Mouse (Mus musculus) adrenal gland (tissue): ENCODE results near the gene Trarg1.

ENCODE experiments used
- intact Hi-C: fragments of 180-260 bp; cut with DNase I; formaldehyde crosslinking; loops from one replicate; pipeline ENCODE4 v1.15.1; 2025
- long read RNA-seq, 2 experiments: library from polyadenylated mRNA; unstranded; transcript quantifications; one replicate each; pipeline ENCODE4 v2.0.0; 2020; ENCODE audit warnings: borderline replicate concordance in 1 of 2; ENCODE audit not compliant: insufficient replicate concordance in 1 of 2

Gene Trarg1
- long read RNA-seq, experiment 1, partial matches to known transcripts: 0 of 6 reads
- long read RNA-seq, experiment 1, other reads (novel, unspliced or antisense): 6 of 6 reads
- long read RNA-seq, experiment 2: 0 reads

DNA sequence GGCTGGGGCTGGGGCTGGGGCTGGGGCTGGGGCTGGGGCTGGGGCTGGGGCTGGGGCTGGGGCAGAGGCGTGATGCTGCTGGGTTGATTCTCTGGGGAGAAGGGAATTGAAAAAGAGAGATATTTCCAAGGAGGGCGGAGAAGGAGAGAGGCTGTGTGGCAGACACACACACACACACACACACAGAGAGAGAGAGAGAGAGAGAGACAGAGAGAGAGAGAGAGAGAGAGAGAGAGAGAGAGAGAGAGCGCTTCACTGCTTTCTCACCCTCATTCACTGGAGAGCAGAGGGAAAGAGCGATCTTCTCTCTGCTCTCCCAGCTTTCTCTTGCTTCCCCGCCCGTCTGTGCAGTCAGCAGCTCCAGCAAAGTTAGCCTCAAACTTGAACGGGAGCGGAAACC lies at the start of gene Trarg1:
Gene Trarg1, plus strand, starts transcription at position 301 of the 400 bp plus-strand sequence.
- intact Hi-C loops: loop anchor here (5.0 to 10.0 kb wide), 2 partner anchors 68 to 215 kb away; no protein-coding TSS in a partner anchor

DNA sequence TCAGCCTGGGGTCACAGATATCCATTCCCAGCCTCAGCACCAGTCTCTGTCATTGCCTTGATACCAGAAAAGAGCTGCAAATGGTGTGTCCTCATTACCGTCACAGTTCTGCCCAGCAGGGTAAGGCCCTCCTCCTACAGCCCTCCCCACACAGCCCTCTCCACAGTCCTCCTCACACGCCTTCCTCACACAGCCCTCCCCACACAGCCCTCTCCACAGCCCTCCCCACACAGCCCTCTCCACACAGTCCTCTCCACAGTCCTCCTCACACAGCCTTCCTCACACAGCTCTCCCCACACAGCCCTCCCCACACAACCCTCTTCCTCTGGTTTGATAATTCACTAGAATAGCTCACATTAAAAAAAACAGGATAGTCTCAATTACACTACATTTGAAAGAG lies 49.6 kb upstream of the Trarg1 start:
- intact Hi-C loops: no loop called here

DNA sequence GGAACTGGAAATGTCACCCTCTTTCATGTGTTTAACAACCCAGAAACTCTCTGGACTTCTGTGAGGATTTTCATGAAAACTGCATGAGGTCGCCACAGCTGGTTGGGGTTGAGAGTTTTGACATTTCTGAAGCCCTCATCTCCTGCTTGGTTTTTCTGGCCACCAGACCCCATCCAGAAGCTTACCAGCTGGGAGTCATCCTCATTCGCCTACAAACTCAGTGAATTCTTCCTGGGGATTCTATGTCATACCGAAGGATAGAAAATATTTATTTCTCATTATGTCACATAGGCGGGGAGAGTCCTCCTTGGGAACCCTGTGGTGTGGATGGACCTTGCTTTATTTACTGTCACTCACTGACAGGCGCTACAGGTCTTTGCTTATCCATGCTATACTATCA lies 49.1 kb upstream of the Trarg1 start:
- intact Hi-C loops: no loop called here

DNA sequence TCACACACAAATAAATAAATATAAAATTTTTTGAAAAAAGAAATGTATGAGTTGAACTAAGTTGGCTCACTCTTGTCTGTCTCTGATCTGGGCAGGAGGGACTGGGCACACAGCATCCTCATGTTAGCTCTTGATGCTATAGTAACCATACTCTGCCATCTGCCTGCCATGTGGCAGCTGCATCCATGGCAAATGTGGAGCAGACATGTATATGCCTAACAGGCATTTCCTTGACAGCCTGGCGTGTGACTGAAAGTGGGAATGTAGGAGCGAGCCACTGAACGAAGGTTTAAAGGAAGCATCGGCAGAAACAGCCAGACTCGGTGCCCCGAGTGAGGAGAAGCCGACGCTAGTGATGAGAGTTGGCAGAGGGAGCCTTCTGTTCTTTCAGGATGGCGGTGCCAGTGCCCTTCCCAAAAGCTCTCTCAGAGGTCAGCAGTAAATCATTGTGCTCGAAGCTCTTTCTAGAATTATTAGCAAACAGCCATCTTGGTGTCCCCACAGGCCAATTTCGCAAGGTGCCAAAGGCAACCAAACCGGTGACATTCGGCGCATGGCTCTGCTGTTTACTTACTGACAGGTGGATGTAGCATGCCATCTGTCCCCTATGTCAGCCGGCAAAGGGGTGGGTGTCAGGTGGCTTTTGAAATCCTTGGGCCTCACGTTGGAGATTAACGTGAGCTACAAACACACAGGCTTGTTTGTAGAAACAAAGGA lies 40.2 kb upstream of the Trarg1 start:
- intact Hi-C loops: no loop called here

DNA sequence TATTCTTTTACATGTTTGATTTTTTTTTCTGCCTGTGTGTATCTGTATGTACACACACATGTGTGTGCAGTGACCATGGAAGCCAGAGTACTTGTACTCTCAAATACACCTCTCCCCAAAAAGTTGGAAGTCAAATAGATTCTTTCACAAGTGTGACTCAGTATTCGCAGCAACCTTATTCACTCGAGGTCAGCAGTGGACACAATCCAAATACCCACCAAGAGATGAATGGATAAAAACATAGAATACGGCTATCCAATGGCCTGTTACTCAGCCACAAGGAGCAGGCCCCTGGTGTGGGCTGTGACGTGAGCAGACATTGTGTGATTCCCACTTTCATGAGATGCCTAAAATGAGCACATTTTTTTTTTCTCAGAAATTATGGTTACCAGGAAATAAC lies 39.4 kb upstream of the Trarg1 start:
- intact Hi-C loops: loop anchor here (10.0 kb wide), 1 partner anchor 95 kb away; no protein-coding TSS in a partner anchor

DNA sequence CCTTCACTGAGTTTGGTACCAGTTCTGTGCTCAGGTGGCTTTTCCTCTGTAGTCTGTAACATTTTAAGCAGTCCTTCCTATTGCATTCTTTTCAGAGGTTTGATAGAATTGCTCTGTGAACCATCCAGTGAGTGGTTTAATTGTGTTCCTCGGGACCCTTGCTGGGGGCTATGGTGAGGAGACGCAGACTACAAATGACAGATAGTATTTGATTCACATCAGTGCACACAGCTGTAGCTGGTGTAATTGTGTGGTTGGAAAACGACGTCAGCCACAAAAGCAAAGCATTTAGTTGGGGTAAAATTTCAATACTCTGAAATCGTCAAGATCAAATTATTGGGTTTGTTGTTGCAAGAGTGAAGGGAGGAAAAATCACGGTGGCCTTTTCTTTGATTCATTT lies 35.4 kb upstream of the Trarg1 start:
- intact Hi-C loops: loop anchor here (10.0 kb wide), 1 partner anchor 99 kb away; no protein-coding TSS in a partner anchor

DNA sequence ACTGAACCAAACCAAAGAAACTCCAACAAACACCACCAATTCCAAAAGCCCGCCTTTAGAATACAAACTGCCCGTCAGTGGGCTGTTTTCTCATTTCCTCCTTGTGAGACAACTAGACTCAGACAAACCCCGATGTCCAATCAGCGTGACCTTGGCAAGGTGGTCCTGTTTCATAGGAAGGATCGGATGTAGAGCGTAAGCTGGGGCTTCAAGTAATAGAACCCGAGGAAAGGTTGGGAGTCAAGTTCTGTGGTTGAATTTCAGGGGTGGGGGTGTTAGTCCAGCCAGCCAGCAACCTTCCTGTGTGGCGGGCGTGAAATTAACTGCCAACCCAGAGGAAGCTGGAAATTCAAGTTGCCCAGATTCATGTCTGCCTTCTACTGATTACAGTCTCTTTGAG lies 34.6 kb upstream of the Trarg1 start:
- intact Hi-C loops: loop anchor here (5.0 to 10.0 kb wide), 2 partner anchors 100 to 123 kb away; no protein-coding TSS in a partner anchor

DNA sequence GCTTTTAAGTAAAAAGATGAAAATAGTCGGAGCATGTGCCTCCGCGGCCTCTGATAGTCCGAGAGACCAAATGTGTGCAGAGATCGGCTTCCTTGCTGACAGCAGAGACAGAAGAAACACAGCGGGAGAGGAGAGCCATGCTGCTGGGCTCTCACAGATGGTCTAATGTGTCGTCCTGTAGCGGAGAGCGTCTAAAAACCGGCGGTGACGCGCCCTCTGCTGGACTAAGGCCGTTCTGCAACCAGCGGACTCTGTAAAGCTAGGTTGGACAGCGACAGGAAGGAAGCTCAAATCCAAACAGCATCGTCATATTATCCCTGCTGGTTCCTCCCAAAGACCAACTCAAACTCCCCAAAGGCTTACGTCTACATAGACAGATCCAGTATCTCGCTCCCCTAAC lies 33.7 kb upstream of the Trarg1 start:
- intact Hi-C loops: loop anchor here (5.0 to 10.0 kb wide), 2 partner anchors 101 to 124 kb away; no protein-coding TSS in a partner anchor

DNA sequence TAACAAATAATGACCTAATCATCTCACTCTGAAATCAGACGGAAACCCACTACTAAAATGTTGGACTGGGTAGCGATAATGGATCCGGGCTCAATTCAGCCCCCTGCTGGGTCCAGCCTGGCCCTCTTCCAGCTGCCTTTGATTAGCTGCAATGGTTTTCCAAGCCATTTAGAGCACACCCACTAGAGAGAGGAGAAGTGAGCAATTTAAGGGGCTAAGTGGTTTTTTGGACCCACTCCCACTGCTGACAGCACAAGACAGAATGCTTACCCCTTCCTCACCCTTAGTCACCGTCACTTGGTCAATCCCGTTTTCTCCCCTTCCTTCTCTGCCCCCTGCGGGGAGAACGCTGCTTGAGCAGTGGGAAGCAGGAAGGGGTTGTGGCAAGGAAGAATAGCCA lies 32.5 kb upstream of the Trarg1 start:
- intact Hi-C loops: loop anchor here (5.0 to 10.0 kb wide), 2 partner anchors 102 to 125 kb away; no protein-coding TSS in a partner anchor

DNA sequence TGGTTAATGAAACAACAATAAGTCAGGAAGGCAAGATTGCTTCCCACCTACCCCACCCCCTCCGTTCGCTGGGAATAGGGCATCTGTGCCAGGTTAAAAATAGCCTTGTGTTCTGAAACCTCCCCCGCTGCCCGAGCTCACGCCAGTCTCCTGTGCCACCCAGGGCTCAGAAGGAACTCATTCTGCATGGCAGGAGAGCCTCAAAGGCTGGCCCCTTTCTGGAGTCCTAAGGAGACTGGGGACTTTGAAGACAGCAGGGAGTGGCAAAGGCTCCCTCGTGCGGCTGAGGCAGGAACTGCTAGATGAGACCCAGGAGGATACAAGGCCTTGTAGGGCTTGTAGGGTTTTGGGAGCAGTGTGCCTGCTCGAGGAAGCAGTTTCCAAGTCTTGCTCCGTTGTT lies 32.1 kb upstream of the Trarg1 start:
- intact Hi-C loops: loop anchor here (5.0 to 10.0 kb wide), 2 partner anchors 103 to 125 kb away; no protein-coding TSS in a partner anchor

DNA sequence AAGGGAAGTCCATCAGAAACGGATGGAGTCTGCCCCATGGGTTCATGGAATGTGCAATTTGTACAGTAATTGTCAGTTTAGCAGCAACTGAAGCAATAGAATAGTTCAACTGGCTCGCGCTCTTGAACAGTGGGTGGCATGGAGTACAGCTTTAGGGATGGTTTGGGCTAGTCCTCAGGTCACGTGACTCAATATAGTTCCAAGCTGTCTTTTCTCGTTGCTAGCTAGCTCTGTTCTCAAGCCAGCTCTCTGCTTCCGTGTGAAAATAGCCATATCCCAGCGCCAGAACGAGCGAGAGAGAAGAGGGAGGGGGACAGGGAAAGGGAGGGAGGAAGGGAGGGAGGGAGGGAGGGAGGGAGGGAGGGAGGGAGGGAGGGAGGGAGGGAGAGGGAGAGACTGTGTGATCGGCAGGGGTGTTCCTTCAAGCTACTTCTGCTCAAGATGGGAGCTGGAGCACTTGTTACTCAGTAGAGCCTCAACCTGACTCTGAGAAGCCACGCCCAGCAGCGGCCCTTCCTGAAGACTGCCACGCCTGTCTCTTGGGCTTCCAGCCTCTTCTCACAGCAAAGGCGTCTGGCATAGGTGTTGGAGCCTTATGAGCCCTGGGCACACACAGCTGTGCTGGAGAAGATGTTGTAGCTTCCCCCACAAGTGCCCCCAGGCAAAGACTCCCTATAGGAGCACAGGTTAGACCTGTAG lies 28.6 kb upstream of the Trarg1 start:
- intact Hi-C loops: no loop called here

DNA sequence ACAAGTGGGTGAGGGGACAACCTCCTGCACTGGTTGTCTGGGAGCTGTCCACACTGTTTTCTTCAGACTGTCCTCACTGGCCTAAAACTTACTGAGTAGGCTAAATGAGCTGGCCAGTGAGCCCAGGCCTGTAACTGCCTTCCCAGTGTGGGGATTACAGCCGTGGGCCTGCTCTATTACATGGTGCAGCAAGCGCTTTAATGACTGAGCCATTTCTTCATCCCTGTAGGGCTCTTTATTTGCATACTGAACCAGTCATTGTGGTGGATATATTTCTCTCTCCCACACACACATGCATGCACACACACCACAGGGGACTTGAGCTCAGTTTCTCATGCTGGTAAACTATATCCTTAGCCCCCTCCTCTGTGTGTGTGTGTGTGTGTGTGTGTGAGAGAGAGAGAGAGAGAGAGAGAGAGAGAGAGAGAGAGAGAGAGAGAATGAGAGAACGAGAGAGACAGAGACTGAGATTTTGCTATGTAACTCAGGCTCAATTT lies 26.7 kb upstream of the Trarg1 start:
- intact Hi-C loops: no loop called here

DNA sequence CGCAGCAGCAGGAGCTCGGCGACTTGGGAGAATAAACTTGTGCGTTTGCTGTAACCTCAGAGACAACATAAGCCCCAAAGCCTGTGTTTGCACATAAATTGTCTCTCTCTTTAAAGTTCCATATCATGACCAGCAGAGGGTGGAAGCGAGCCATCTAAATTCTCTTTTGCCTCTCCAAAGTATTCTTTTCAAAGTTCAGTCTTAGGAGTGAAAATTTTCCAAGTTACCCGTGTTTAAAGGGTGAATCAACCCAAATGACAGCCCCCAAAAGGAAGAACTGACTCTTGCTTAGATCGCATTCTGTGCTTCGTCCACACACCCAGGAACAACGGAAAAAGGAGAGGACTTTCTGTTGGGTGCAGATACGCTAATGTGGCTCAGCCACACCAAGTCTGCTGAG lies 24.5 kb upstream of the Trarg1 start:
- intact Hi-C loops: no loop called here

DNA sequence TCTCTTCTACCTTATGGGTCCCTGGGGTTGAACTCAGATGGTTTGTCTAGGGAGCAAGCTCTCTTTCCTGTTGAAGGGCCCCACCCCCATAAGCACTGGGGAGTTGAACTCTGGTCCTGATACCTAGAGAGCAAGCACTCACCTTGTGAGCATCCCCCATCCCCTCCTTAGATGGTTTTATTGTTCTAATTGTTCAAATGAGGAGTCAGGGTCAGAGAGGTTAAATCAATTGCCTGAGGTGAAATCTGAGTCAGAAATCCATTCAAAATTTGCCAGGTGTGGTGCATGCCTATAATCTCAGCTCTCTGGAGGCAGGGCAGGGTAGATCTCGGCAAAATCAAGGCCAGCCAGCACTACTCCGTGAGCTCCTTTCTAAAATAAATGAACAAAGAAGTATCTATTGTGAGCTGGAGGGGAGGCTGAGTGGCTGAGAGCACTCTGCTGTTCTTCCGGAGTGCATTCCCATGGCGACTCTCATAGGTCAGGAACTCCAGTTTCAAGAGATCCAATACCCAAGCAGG lies 22.1 kb upstream of the Trarg1 start:
- intact Hi-C loops: no loop called here

DNA sequence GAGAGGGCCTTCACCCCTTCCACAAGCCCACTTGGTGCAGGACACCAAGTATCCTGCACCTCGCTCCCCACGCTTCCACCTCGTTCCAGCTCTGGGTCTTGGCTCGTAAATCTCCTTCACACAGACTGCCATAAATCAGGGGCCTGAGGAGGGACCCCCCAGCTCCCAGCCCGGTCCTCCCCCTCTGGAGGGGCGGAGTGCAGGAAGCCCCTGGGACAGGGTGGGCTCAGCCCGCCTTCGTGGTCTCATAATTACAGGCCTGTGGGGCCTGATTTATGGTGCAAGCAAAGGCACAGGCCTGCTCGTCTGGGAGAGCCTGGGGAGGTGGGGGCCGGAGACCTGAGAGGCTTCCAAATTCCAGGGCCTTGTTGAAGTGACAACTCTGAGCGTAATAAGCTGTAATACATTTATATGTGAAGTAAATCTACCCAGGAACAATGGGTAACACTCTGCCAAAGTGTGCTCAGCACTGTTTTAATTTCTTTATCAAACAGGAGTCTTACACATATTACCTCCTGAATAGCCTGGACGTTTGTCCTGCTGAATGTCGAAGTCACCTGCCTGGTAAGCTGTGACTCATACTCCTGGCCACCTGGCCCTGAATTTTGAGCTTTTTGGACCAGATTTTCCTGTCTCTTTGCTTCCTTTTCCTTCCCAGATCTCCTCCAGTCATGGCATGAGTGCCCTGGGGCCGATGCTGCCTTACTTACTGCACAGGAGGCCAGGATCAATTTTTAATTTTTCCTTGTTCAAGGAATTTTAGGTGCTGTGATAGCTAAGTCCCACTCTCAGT lies 20.3 kb upstream of the Trarg1 start:
- intact Hi-C loops: no loop called here

DNA sequence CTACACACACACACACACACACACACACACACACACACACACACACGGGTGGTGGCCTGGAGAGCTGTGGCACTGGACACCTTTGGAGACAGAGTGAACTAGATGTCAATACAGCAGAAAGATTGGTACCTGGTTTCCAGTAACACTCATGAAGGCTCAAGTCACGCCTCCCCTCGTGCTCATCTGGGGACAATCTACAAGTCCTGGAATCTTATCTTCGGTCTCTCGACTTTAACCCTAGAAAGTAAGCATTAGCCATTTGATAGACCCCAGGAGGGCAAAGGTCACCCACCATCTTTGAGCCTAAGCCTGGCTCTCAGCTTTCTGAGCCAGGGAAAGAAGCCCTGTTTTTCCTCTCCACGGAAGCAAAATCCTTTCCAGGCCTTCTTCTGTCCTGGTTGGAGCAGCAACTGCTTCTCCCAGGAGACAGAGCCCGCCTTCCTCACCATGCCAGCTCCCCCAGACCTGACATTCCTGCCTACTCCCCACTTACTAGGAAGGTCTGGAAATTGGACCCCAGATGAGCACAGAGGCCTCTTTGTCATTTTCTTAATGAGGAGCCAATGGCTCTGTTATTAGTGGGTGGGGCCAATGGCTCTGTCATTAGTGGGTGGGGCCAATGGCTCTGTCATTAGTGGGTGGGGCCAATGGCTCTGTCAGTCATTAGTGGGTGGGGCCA lies 17.7 kb upstream of the Trarg1 start:
- intact Hi-C loops: no loop called here

DNA sequence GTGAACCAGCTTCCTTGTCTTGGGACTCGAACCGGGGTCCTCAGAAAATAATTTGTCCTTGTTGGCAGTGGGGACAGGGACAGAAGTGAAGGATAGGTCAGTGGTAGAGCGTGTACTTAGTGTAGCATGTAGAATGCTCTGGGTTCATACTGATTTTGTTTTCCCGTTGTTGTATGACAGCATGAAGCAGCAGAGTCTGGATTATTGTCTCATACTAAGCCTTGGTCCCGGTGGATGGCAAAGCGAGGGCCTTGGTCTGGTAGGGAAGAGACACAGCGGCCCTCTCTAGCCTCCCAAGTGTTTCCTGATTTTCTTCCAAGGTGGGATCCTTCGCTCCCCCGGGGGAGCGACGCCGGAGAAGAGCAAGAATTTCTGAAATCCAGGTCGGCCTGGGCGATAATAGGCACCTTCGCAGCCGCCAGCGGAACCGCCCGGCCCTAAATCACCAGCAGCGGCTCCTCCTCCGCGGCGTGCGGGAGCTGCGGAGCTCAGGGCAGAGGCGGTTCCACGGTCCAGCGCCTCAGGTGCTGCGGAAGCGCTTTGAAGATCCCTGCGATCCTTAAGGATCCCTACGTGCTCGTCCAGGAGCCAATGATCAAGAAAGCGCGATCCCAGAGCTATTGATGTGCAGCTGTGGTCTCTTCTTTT lies 13.5 kb upstream of the Trarg1 start:
- intact Hi-C loops: no loop called here

DNA sequence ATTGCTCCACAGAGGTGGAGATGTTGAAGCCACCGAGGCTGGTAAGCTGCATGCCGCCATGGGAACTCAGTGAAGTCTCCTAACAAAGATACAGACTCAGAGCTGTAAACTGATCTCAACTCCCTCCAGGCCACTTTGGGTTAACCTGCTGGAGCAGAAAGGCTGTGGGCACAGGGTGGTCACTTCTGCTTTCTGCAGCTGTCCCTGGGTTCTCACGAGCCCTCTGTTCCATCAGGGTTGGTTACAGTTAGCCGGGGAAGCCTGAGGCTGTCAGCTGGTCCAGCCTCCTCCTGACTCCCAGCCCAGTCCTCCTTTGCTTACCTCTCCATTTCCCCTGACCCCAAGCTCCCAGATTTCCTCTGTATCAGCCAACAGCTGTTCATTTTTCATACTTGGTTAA lies 11.8 kb upstream of the Trarg1 start:
- intact Hi-C loops: no loop called here

DNA sequence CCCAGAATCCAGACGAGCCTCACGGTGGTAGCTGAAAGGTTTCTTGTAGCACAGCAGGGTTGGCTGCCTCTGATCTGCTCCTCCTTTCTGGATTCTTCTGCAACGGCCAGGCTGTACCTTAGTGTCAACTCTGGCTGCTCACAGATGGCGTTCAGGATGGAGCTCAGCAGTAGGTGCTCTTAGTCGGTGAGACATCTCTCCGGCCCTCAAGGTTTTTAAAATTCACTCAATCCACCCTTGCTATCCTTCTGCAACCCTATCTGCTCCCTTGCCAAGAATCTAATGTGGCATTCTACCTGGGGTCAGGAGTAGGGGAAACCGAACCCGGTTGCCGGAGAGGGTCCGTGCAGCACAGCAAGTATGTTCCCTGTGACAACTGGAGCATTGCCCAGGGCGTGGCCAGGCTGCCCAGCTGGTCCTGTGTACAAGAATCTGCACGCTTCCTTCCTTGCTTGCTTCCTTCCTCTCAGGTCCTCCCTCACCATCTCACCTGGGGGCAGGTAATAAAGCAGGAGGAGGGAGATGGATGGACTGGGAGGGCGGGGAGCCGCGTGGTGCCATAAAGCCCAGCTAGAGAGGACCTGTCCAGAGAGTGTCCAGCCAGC lies 7.6 kb upstream of the Trarg1 start, which contains the start of gene Bhlha9:
Gene Bhlha9, plus strand, starts transcription at position 600 of the 605 bp plus-strand sequence.
- intact Hi-C loops: loop anchor here (10.0 kb wide), 1 partner anchor 223 kb away; no protein-coding TSS in a partner anchor
